Mouse (Mus musculus): ENCODE data around the gene Tagln2. TPM values are rescaled to one million over a fixed set of nuclear protein-coding genes. Genes with fewer than 3 reads are reported as not detected.

The Tagln2 gene
- total RNA-seq, 1 experiment from 2014 or later = 88.8 TPM

DNA sequence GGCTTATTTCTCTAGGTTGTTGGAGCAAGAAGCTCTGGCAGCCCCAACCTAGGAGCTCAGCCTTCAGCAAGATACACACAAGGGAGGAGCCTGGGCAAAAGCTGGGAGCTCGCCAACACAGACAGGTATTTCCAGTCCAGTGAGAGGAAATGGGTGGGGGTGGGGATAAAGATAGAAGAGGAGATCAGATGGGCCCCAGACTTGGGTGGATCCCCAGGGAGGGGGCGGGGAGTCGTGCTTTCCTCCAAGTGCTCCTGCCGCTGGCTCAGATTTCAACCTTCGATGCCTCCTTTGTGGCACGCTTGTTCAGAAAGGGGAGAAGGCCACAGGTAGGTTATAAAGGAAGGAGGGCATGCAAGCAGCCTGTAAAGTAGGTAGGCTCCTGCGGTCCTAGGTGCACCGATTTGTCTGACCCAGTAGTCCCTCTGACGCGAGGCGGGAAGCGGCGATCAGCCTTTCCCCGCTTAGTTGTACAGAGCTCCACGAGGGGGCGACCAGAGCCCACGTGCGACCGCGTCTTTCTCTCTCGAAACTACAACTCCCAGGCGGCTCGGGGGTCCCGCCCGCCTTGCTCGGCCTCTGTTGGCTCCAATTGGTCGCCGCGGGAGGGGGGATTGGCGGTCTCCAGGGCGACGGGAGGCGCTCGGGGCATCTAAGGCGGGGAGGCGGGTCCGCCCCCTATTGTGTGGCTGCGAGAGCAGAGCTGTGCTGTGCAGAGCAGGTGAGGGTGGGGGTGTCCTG, 18.1 kb upstream of the Tagln2 start, which contains the start of gene Igsf9:
TSS of gene Igsf9 (plus strand) at position 249 of the 741 bp plus-strand sequence.
- DNase-seq = peak; percentile 81

DNA sequence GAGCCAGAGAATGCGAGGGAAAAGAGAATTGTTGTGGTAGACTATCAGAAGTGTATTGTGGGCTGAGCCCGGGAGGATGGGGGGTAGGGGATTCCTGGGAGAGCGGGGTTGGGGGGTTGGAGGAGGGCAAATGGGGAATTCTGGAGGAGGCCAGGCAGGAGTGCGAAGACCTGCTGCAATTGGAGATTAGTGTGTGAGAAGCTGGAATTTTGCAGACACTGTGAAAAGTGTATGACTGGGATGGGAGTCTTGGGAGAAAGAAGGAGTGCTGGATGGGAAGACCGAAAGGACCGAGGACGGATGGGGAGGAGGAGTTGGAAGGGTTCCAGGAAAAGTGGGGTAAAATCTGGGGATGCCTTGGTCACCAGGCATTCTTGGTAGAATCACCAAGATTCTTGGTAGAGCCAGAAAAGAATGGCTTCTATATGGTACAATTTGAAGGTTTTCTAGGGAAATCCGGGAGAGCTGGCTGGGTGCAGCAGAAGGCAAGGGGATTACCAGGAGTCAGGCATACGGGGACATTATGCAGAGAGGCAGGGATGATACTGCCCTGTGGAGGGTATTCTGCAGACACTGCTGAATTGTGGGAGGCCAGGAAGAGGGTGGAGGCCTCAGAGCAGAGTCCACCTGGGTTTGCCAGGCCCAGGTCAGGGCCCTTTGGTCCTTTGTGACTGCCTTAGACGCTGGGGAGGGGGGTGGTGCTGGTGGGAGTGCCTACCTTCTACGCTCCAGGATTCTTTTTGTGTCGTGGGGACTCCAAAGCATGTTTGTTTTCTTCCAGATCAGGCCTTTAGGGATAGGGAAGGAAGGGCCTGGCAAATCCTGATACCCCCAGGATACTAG, 17.1 kb upstream of the Tagln2 start:
- DNase-seq = no peak

DNA sequence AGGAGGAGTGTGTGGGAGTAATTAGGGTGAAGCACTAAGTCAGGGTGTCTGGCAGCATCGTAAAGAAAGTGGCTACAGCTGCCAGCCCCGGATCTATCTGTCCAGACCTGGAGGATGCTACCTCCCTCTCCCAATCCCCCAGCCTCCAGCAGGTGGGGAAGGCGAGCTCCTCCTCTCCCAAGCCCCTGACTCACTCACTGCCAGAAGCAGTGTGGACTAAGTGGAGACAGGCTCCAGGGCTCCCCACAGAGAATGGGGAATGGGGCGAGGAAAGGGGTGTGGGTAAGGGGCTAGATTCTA, 16.5 kb upstream of the Tagln2 start:
- DNase-seq = no peak

DNA sequence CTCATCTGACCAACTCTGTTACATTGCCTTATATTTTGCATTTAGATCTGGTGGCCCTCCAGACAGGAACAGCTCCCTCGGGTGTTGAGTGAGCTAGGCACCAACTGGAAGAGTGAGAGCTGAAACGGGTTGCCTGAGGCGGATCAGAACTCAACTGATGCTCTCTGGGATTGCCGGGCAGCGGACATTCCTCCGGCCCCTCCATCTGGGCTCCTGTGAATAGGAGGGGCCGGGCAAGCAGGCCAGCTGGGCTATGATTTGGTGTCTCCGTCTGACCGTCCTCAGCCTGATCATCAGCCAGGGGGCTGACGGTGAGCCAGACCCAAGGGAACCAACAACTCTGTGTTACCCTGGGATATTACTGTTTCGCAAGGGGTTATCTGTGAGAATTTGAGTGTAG, 15.6 kb upstream of the Tagln2 start:
- DNase-seq = no peak

DNA sequence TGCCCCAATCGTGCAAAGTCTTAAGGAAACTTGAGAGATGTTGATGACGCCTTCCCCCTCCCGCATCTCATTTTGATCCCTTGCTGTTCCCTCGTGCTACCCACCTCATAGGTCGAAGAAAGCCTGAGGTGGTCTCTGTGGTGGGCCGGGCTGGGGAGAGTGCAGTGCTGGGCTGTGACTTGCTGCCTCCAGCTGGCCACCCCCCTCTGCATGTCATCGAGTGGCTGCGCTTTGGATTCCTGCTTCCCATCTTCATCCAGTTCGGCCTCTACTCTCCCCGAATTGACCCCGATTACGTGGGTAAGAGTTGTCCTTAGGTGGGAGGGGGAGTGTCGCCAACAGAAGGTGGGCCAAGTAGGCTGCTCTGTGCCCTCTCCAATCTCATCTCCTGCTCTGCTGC, 15.2 kb upstream of the Tagln2 start:
- DNase-seq = no peak

DNA sequence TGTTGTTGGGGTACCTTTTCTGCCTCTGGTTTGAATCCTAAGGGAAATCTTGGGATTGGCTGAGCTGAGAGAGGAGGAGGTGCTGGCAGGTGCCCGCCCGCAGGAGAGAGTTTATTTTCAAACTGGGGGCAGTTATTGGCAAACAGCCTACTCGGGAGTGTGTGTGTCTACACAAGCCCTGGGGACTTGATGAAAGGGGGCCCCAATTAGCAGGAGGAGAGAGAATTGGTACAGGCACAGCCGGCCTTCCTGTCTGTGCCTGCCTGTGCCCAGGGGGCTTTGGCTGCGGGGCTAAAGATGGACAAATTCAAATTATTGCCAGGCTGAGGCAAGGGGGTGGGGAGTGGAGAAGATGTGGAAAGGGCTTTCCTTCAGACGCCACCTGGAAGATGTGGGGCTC, 14.0 kb upstream of the Tagln2 start:
- DNase-seq = no peak

DNA sequence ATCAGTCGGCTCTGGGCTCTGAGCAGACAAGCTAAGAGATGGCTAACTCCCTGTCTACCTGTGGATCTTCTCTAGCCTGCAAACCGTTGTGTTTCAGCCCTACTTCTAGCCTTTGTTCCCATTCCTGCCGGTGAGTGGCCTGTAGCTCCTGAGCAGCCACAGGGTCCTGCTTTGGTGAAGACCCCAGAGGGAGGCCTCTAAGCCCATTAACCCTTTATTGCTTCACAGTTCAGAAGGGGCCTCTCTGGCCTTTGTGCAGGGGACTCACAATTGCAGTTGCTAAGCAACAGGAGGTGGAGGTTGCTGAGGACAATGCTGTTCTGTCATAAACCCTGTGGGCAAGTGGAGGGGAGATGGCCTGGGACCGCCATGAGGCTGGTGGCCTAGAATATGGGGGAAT, 13.6 kb upstream of the Tagln2 start:
- DNase-seq = no peak

DNA sequence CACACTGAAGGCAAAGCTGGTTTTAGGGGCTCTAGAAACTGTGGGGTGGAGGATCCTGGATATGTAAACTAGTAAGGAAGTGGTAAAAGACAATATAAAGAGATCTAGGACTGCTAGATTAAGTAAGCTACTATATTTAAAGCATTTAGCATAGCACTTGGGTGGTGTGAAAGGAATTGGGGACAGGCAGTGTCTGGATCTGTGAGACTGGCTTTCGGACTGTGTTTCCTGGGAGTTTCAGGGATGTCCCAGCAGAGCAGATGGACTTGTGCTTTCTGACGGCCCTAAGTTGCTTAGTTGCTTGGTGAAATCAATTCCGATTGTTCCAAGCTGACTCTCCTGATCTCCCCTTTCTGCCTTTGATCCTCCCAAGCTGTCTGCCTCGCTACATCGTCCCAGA, 13.2 kb upstream of the Tagln2 start:
- DNase-seq = no peak

DNA sequence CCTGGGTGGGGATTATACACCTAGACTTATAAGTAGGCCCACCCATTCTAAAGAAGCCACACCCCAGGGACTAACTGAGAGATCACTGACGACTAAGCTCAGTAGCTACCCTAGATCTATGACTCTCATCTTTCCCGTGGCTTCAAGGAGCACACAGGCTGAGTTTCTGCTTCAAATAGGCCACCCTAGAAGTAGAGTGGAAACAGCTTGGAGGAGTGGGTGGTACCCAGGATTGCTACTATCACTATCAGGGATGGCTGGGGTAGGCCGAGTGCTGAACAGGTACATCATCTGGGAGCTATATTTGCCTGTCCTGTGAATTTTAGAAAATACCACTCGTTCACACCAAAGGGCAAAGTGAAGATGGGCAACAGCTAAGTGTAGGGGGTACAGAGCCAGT, 12.0 kb upstream of the Tagln2 start:
- no peak for DNase-seq

DNA sequence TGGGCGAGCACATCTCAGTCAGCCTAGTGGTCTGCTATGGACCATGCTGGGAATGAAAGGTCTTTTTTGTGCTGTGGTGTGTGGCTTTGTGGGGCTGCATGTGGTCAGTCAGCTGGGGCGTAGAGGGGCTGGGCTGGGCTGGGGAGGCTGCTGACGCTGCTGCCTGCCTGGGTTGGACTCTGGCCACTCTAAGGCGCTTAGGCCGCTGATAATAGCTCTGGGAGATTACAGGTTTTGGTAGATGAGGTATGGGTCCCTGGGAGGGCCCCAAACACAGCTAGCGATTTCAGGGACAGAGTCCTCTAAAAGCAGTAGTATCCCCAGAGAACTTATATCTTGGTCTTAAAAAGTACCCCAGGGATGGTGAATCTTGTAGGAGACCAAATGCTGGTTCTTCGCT, 11.0 kb upstream of the Tagln2 start:
- no peak for DNase-seq

DNA sequence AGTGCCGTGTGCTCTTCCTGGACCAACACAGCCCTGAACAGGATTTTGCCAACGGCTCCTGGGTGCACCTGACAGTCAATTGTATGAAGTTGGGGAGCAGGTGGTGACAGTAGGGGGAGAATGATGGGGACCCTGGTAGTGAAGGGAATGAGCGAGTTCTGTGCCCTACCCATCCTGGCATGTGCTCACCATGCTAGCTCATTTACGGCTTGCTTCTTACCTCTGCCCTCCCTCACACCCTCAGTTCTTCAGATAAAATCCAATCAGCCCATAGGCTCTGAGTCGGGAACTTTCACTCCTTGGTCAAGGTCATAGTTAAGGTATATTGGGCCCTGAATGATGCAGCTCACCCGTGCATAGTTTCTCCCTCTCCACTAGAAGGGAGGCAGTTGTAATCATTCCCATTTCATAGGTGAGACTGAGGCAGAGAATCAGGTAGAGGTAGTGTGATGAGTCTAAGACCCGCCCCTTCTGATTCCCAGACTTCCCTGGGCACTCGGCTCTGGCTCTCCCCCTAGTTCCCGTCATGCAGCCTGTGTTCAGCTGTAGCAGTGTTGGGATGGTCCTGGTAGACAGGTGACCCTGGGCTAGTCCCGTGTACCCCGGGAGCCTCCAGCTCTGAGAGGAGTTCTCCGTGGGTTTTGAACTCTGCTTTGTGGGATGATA, 10.1 kb upstream of the Tagln2 start:
- DNase-seq = no peak

DNA sequence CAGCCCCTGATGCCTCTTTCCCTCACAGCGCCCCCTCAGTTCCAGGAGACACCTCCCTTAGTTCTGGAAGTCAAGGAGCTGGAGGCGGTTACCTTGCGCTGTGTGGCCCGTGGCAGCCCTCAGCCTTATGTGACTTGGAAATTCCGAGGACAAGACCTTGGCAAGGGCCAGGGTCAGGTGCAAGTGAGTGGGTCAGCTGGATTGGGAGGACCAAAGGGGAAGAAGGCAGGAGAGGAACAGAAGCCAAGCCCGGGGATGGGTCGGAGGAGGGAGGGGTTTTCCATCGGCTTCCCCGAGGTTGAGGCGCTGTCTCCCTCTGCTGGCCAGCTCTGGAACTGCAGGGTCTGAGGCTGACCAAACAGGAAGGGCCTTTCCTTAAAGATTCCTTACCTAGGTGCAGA, 9.6 kb upstream of the Tagln2 start:
- DNase-seq = peak; percentile 89

DNA sequence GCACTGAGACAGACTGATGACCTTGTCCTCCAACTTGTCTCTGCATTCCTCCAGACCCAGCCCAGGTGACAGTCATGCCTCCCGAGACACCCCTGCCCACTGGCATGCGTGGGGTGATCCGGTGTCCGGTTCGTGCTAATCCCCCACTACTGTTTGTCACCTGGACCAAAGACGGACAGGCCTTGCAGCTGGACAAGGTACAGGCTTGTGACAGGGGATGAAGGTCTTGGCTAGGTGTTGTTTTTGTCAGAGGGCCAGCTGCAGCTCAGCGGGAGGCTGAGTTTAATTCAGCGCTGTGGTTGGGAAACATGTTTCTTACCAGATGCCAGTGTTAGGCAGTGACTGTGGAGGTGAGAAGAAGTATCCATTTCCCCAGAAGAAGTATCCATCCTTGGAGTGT, 7.8 kb upstream of the Tagln2 start:
- DNase-seq = no peak

DNA sequence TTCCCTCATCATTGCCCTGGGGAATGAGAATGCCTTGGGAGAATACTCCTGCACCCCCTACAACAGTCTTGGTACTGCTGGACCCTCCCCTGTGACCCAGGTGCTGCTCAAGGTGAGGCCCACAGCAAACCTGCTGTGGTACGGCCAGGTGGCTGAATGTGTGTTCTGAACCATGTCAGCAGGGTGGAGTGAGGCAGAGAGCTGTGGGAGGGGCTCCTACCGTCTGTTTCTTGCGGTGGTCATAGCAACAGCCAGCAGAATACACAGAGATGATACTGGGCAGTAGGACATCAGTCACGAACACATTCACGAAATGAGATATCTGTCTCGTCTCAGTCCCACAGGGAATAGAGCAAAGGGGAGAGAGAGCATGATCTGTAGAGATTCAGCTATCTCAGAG, 6.3 kb upstream of the Tagln2 start:
- DNase-seq = no peak

DNA sequence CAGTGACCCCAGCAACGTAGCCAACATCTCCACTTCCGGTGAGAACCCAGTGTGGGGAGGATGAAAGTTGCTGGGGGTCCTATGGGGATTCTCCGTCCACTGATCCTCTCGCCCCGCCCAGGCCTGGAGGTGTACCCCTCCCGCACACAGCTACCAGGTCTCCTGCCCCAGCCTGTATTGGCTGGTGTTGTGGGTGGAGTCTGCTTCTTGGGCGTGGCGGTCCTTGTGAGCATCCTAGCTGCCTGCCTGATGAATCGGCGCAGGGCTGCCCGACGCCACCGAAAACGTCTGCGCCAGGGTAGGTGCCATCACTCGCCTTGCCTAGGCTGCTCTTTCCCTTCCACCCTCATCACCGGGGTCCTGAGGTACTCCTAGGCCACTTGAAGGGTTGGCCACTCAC, 3.8 kb upstream of the Tagln2 start:
- DNase-seq = no peak

DNA sequence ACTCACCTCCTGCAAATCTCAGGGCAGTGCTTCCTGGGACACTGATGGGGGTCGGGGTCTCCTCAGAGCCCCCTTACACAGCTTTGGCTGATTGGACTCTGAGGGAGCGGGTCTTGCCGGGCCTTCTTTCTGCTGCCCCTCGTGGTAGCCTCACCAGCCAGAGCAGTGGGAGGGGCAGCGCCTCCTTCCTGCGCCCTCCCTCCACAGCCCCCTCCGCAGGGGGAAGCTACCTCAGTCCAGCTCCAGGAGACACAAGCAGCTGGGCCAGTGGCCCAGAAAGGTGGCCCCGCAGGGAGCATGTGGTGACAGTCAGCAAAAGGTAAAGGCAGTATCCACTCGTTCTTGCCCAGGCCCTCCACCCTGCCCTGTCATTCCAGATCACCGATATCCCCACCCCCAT, 2.4 kb upstream of the Tagln2 start:
- no peak for DNase-seq

DNA sequence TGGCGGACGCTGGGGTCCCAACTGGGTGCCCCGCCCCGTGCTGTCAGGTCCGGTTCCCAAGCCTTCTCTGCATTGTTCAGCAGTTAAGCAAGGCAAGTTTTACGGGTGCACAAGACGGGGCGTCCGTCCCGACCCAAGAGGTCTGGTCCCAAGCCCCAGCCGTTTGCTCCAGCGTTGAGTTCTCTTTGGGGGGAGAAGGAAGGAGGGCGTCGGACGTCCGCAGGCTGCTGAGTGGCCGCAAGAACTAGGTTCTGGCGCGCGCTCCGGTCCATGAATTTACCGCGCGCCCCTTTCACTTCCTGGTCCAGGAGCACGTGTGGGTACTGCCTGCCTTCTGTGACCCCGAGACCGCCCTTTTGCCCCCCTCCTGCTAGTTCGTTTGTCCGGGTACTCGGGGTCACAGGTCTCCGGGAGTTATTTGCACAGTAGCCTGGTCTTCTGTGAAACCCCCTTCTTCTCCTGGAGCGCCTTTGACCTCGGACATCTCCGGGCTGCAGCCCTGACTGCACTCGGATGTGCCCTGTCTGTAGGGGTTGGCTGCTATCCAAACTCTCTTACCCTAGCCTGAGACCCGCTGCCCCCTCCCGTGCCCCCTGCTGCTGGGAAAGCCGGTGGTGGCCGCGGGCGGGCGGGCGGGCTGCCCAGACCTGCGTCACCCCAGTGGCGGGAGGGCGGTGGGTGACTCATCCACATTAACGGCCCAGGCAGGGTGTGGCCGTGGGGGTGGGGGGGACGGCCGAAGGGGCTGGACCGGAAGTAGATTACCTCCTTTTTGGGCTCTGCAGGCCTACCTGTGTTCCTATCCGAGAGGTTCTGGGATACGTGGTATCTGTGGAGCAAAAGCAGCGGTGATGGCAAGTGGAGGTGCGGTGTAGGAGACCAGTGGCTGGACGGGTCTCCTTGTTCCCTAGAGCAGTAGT, 864 bp downstream of the Tagln2 start:
- peak; percentile 80 for DNase-seq

DNA sequence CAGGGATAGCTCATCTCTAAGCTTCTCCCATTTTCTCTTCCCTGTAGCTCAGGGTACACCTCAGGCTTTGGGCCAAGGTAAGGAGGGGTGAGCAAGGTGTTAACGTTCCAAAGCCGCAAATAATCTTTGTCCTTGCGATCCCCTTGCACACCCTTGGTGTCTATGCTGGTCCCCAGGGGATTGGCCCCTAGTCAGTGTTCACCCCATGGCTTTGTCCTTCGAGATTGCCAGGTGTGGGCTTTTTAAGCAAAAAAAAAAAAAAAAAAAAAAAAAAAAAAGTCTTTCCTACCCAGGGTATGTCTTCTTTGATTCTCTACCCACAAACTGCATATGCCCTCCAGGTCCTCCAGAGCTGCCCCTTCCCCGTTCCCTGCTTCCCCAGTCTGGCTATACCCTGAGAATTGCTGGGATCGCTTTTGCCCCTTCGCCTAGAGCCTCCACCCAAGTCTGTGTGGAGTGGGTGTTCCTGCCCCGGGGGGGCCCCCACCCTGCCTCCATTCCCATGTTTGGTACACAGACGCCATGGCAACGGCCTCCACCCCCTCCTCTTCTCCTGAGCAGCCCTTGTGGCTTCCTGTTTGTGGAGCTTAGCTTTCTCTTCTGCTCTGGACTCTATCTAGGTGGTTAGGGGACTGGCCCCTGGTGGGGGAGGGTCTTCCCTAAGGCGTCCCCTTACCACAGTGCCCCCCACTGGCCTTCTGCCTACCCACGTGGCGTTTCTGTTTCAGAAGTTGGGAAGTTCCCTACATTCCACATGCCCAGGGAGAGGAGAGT, 1.7 kb downstream of the Tagln2 start:
- DNase-seq = peak; percentile 34

DNA sequence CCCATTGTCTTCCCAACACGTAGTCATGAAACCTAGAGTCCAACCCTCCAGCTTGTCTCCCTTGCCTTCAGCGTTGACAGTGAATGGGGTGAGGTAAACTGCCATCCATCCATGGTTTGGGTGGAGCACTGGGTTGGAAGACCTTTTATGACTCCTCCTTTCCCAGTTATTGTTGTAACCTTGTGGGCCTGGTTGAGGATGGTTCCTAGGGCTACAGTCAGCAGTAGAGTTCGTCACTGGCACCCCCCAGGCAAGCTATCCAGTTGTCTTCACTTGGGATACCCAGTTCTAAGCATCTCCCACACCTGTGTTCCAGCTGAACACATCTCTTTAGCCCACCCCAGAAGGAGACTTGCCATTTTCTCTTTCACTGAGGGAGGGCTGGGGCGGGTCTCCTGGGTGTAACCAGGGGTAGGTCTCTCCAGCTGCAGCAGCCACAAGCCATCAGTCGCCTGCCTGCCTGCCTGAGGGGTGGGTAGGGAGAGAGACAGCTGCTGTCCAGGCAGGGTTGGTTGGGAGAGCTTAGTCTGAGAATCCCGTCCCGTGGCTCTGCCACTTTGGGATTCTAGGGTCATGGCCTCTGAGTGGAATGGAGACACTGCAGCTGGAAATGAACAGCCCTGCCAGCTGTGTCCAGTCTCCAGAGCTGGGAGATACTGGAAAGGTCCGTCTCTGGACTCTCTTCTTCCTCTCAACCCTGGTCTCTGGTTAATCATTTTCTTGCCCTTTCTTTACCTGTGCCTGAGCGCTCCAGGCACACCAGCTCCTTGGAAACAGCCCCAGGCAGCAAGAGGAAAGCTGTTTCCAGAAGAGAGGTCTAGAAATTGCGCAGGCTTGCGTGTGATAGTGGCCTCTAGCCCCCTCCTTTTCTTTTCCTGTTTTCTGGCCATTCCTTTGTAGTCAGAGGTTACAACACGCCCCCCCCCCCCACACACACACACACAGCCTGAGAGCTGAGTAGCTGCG, 2.6 kb downstream of the Tagln2 start:
- DNase-seq = no peak

Data from adrenal gland, postnatal 25 days (tissue).